ENCODE assay signal across 19 mouse cellular contexts in the genomic region with DNA sequence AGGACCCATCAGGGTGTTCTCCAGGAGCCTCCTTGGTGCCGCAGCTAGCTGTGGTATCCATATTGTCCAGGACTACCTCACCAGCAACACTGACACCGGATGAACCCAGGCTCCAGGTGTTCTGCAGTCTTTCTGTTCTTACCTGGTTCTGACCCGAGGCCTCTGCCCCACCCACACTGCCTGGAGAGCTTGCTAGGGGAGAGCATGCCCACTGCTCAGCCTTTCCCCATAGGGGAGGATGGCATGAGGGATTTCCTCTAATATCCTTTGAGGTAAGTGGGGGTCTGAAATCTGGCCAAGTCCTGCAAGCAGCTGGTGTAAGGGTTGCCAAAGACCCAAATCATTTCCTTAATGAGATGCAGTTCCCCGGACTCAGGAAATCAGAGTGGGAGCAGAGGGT.
"Had no signal": no experiment of that assay in that cellular context is flagged by ENCODE, and none has a peak within 500 bp of the region (broad histone marks: within the 10 kb centered on the region; RNA-seq: fewer than 3 reads in every experiment).

No protein-coding gene starts in this region.

- H3K4me3 ChIP-seq: liver, embryonic 12.5 days; liver, embryonic 15.5 days; megakaryocyte, embryonic 14.5 days had no signal

- H3K9me3 ChIP-seq: limb, embryonic 10.5 days; limb, embryonic 13.5 days; liver, embryonic 12.5 days; liver, embryonic 15.5 days; lung, embryonic 15.5 days; megakaryocyte, embryonic 14.5 days; midbrain, embryonic 10.5 days; midbrain, embryonic 13.5 days had no signal

- DNase-seq: kidney, postnatal 25 days; layer of hippocampus, adult 9-11 months; liver; lung, adult 18-20 months; lung, postnatal 10 days; lung, postnatal 36 days; thymus, adult 2 months; thymus, postnatal 14 days; thymus, postnatal 4 days had no signal

- H3K9ac ChIP-seq: liver, embryonic 12.5 days; liver, embryonic 15.5 days; lung, embryonic 15.5 days had no signal

- ATAC-seq: liver, embryonic 12.5 days had no signal

- H3K4me2 ChIP-seq: liver, embryonic 15.5 days had no signal

- H3K27ac ChIP-seq: kidney, postnatal 0 days; limb, embryonic 13.5 days; liver, embryonic 12.5 days; liver, embryonic 15.5 days; lung, embryonic 15.5 days; midbrain, embryonic 13.5 days; stomach, postnatal 0 days had no signal

- H3K36me3 ChIP-seq: liver, embryonic 12.5 days; liver, embryonic 15.5 days; lung, embryonic 15.5 days had no signal
